Mouse (Mus musculus) myocyte (in vitro differentiated cells): ENCODE measurements around the gene Tomt. TPM values are rescaled to one million over a fixed set of nuclear protein-coding genes. Genes with fewer than 3 reads are reported as not detected.

Experiments used
- H3K27me3 ChIP-seq: one replicate; pipeline ENCODE4 v1.6.1; 2011; ENCODE audit not compliant: control insufficient read depth, insufficient read depth, insufficient read length
- H3K36me3 ChIP-seq: one replicate; pipeline ENCODE4 v1.6.1; 2011; ENCODE audit not compliant: control insufficient read depth, insufficient read depth
- H3K4me2 ChIP-seq: one replicate; pipeline ENCODE4 v1.6.1; 2011; ENCODE audit warnings: low read depth, control low read depth
- H3K4me3 ChIP-seq: one replicate; pipeline ENCODE4 v1.5.1; 2011; ENCODE audit warnings: mild to moderate bottlenecking, control low read depth, moderate library complexity
- H3K79me2 ChIP-seq: one replicate; pipeline ENCODE4 v1.6.1; 2011; ENCODE audit not compliant: control insufficient read depth, insufficient read depth
- H3ac ChIP-seq: one replicate; pipeline ENCODE4 v1.6.1; 2011; ENCODE audit not compliant: control insufficient read depth, insufficient read length
- CEBPB ChIP-seq: IDR thresholded peaks from 2 replicates; pipeline ENCODE4 v1.6.1; 2011; ENCODE audit warnings: mild to moderate bottlenecking, moderate library complexity; ENCODE audit not compliant: poor library complexity, insufficient read depth, severe bottlenecking
- E2F4 ChIP-seq: IDR thresholded peaks from one replicate; pipeline ENCODE4 v1.6.1; 2011; ENCODE audit warnings: mild to moderate bottlenecking, control low read depth, moderate library complexity; ENCODE audit not compliant: insufficient read depth
- MAX ChIP-seq: IDR thresholded peaks from one replicate; pipeline ENCODE4 v1.6.1; 2011; ENCODE audit warnings: low read depth, mild to moderate bottlenecking, control low read depth
- MYOD1 ChIP-seq, 3 experiments: IDR thresholded peaks; one replicate each; pipeline ENCODE4 v1.6.1; 2011; ENCODE audit warnings: control low read depth in 2 of 3, low read depth in 2 of 3, mild to moderate bottlenecking in 2 of 3, moderate library complexity in 1 of 3; ENCODE audit not compliant: insufficient read length in 2 of 3, control insufficient read depth in 1 of 3
- MYOG ChIP-seq, 3 experiments: IDR thresholded peaks; one replicate each; pipeline ENCODE4 v1.6.1; 2011; ENCODE audit warnings: control low read depth in 2 of 3, low read depth in 2 of 3, mild to moderate bottlenecking in 2 of 3; ENCODE audit not compliant: insufficient read length in 2 of 3, control insufficient read depth in 1 of 3, insufficient read depth in 1 of 3
- POLR2A ChIP-seq: IDR thresholded peaks from one replicate; pipeline ENCODE4 v1.6.1; 2011; ENCODE audit warnings: low read depth, mild to moderate bottlenecking, control low read depth, moderate library complexity; ENCODE audit not compliant: insufficient read length
- POLR2AphosphoS2 ChIP-seq: IDR thresholded peaks from one replicate; pipeline ENCODE4 v1.6.1; 2011; ENCODE audit warnings: low read depth, control low read depth; ENCODE audit not compliant: insufficient read length
- REST ChIP-seq: IDR thresholded peaks from one replicate; pipeline ENCODE4 v1.6.1; 2011; ENCODE audit warnings: mild to moderate bottlenecking, control low read depth, moderate library complexity; ENCODE audit not compliant: insufficient read depth, insufficient read length
- SRF ChIP-seq: IDR thresholded peaks from one replicate; pipeline ENCODE4 v1.6.1; 2011; ENCODE audit warnings: low read depth; ENCODE audit not compliant: control insufficient read depth, insufficient read length
- TCF12 ChIP-seq: IDR thresholded peaks from one replicate; pipeline ENCODE4 v1.6.1; 2011; ENCODE audit warnings: mild to moderate bottlenecking, control low read depth; ENCODE audit not compliant: poor library complexity, insufficient read depth, severe bottlenecking
- TCF3 ChIP-seq: IDR thresholded peaks from one replicate; pipeline ENCODE4 v1.6.1; 2011; ENCODE audit warnings: low read depth, control low read depth; ENCODE audit not compliant: insufficient read length
- USF1 ChIP-seq: IDR thresholded peaks from one replicate; pipeline ENCODE4 v1.6.1; 2011; ENCODE audit warnings: low read depth, mild to moderate bottlenecking, control low read depth, moderate library complexity
- polyA plus RNA-seq: library from polyadenylated mRNA; unstranded; fragments of >200 nt; fragmentation: generic; extraction: Trizol; gene quantifications from one replicate; pipeline ENCODE4 v1.2.1, GENCODE M21; 2012; ENCODE audit warnings: missing spikeins

Tomt gene
- polyA plus RNA-seq, 1 experiment, result 0.06 TPM

GRCm38 (mm10) chr7:101870629-101871028, 35.5 kb downstream of the Tomt start, which contains the start of gene Folr1:
TSS of gene Folr1 (minus strand) at chr7:101870788.
- H3K4me2 ChIP-seq, result no peak within 1 kb of the TSS
- no peaks in the 10 kb centered on the region for H3K27me3 ChIP-seq
- H3K79me2 ChIP-seq, result no peaks in the 10 kb centered on the region
- no peaks in the 10 kb centered on the region for H3K36me3 ChIP-seq
- no peak within 1 kb of the TSS for H3K4me3 ChIP-seq
- TF ChIP-seq USF1 (no peak), MYOD1 (IDR thresholded peaks at IDR 0.05; ENCODE audit: control insufficient read depth in 1 of 3, insufficient read length in 2 of 3, low read depth in 2 of 3) (no peak), TCF12 (no peak), POLR2A (no peak)
- H3ac ChIP-seq, result no peak within 1 kb of the TSS

GRCm38 (mm10) chr7:101869163-101869500, 37.0 kb downstream of the Tomt start:
- H3K36me3 ChIP-seq, result no peaks in the 10 kb centered on the region
- H3ac ChIP-seq, result no peak overlapping the region
- TF ChIP-seq POLR2AphosphoS2, result no peak
- no peak for TF ChIP-seq POLR2A
- TF ChIP-seq REST, result no peak
- H3K27me3 ChIP-seq, result no peaks in the 10 kb centered on the region
- no peak overlapping the region for H3K4me2 ChIP-seq
- H3K79me2 ChIP-seq, result no peaks in the 10 kb centered on the region
- H3K4me3 ChIP-seq, result no peak overlapping the region

- no peak overlapping the region for H3K4me2 ChIP-seq
- TF ChIP-seq TCF12 (no peak), CEBPB (no peak), MYOG (IDR thresholded peaks at IDR 0.05; ENCODE audit: control insufficient read depth in 1 of 3, insufficient read depth in 1 of 3, insufficient read length in 2 of 3, low read depth in 2 of 3) (no peak), MYOD1 (IDR thresholded peaks at IDR 0.05; ENCODE audit: control insufficient read depth in 1 of 3, insufficient read length in 2 of 3, low read depth in 2 of 3) (no peak), MAX (no peak), TCF3 (no peak), POLR2AphosphoS2 (no peak), E2F4 (no peak), REST (no peak), SRF (no peak), USF1 (no peak), POLR2A (no peak)
Observed at GRCm38 (mm10) chr7:101868241-101869162, 37.7 kb downstream of the Tomt start.

GRCm38 (mm10) chr7:101867482-101867881, 38.7 kb downstream of the Tomt start:
- no peak overlapping the region for H3K4me3 ChIP-seq
- TF ChIP-seq REST (no peak), MYOD1 (IDR thresholded peaks at IDR 0.05; ENCODE audit: control insufficient read depth in 1 of 3, insufficient read length in 2 of 3, low read depth in 2 of 3) (no peak), CEBPB (no peak), TCF3 (no peak), MAX (no peak), POLR2A (no peak), E2F4 (no peak), MYOG (IDR thresholded peaks at IDR 0.05; ENCODE audit: control insufficient read depth in 1 of 3, insufficient read depth in 1 of 3, insufficient read length in 2 of 3, low read depth in 2 of 3) (no peak), USF1 (no peak), SRF (no peak), TCF12 (no peak), POLR2AphosphoS2 (no peak)
- no peaks in the 10 kb centered on the region for H3K79me2 ChIP-seq
- no peak overlapping the region for H3K4me2 ChIP-seq
- no peaks in the 10 kb centered on the region for H3K36me3 ChIP-seq
- H3ac ChIP-seq, result no peak overlapping the region
- no peaks in the 10 kb centered on the region for H3K27me3 ChIP-seq

More at GRCm38 (mm10) chr7:101868241-101869162, 37.7 kb downstream of the Tomt start:
- Histone ChIP-seq H3ac (no peak overlapping the region), H3K27me3 (no peaks in the 10 kb centered on the region), H3K79me2 (no peaks in the 10 kb centered on the region), H3K36me3 (no peaks in the 10 kb centered on the region), H3K4me3 (no peak overlapping the region)

GRCm38 (mm10) chr7:101866491-101867265, 39.5 kb downstream of the Tomt start:
- Histone ChIP-seq H3ac (no peak overlapping the region), H3K4me2 (no peak overlapping the region), H3K36me3 (no peaks in the 10 kb centered on the region), H3K27me3 (no peaks in the 10 kb centered on the region), H3K4me3 (no peak overlapping the region), H3K79me2 (no peaks in the 10 kb centered on the region)
- TF ChIP-seq USF1 (no peak), MYOG (IDR thresholded peaks at IDR 0.05; ENCODE audit: control insufficient read depth in 1 of 3, insufficient read depth in 1 of 3, insufficient read length in 2 of 3, low read depth in 2 of 3) (no peak), POLR2A (no peak)
